Mouse (Mus musculus): ENCODE data around the gene Zfp40.

The Zfp40 gene

GRCm38 (mm10) chr17:23192453-23193379, at the start of gene Zfp40:
Zfp40 (minus strand) TSS chr17:23193252.
- DNase-seq (ENCODE audit: low read depth, low spot score): peak; percentile 93

- no peak for DNase-seq (ENCODE audit: low read depth, low spot score)
These were observed 25.3 kb upstream of the Zfp40 start for GRCm38 (mm10) chr17:23218320-23218719.

GRCm38 (mm10) chr17:23199856-23200255, 6.8 kb upstream of the Zfp40 start:
- peak; percentile 12 for DNase-seq (ENCODE audit: low read depth, low spot score)

DNA sequence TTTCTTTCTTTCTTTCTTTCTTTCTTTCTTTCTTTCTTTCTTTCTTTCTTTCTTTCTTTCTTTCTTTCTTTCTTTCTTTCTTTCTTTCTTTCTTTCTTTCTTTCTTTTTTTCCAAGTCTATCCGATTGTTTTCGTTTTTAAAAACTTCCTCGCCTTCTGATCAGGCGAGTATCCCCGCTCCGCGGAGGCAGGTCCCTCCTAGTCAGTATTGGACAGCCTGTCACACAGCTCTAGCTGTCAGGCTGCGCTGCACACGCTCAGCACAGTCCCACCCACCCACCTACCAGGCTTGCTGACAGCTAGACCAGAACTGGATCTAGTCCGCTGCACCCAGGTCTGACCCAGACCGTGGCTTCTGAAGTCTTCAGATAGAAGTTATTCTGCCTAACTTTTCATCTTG, 389 bp upstream of the Zfp40 start:
- peak; percentile 42 for DNase-seq (ENCODE audit: low read depth, low spot score)

- DNase-seq (ENCODE audit: low read depth, low spot score): no peak
These were observed 5.4 kb downstream of the Zfp40 start for GRCm38 (mm10) chr17:23187680-23188079.

All from forelimb bud, embryonic 11.5 days (tissue).